In genomic region chr13:47056126-47056525, GRCm38 (mm10) we compare ENCODE assay signal across 12 mouse cellular contexts. TPM values are rescaled to one million over a fixed set of nuclear protein-coding genes. Genes with fewer than 3 reads are reported as not detected.
DNase-seq lines count a peak whose midpoint lies in the region; ATAC-seq lines count a peak whose summit lies in the region.
"Had no signal": no experiment of that assay in that cellular context is flagged by ENCODE, and none has a peak within 500 bp of the region (broad histone marks: within the 10 kb centered on the region; RNA-seq: fewer than 3 reads in every experiment).

No protein-coding gene starts in this region.

- no peaks in the 10 kb centered on the region for H3K27me3 ChIP-seq in liver, embryonic 12.5 days (replicated peaks)
- H3K27me3 ChIP-seq: heart, embryonic 15.5 days; limb, embryonic 13.5 days had no signal

- 77% methylated on average over 11 of the region's 11 CpGs for whole genome bisulfite sequencing in liver, embryonic 12.5 days (ENCODE audit: insufficient replicate concordance)

- peaks cover 13% of the 10 kb centered on the region; the same call in 1 of the 2 replicates for H3K36me3 ChIP-seq in liver, embryonic 12.5 days

- no peaks in the 10 kb centered on the region for H3K4me1 ChIP-seq in liver, embryonic 12.5 days
- H3K4me1 ChIP-seq: limb, embryonic 13.5 days had no signal

- no peak overlapping the region for H3K27ac ChIP-seq in liver, embryonic 12.5 days
- H3K27ac ChIP-seq: heart, embryonic 15.5 days; limb, embryonic 13.5 days had no signal

- no peak overlapping the region for H3K4me3 ChIP-seq in liver, embryonic 12.5 days
- H3K4me3 ChIP-seq: heart, embryonic 15.5 days; limb, embryonic 13.5 days had no signal

- H3K9me3 ChIP-seq in liver, embryonic 12.5 days (replicated peaks), result no peaks in the 10 kb centered on the region
- H3K9me3 ChIP-seq: heart, embryonic 15.5 days; limb, embryonic 13.5 days had no signal

- H3K4me2 ChIP-seq in liver, embryonic 12.5 days, result no peak overlapping the region
- H3K4me2 ChIP-seq: heart, embryonic 15.5 days; limb, embryonic 13.5 days had no signal

- DNase-seq in B cell, adult 2 months, result peak; percentile 3
- DNase-seq in ZHBTc4 (ENCODE audit: low read depth, low spot score) (peak; percentile 21), liver (no peak)
- DNase-seq in layer of hippocampus, postnatal 25 days (ENCODE audit: extremely low spot score in 1 of 2, low spot score in 1 of 2), result peak; percentile 5 to 9
- DNase-seq in right cerebral cortex, postnatal 14 days, result peak; percentile 59
- DNase-seq in embryo, embryonic 11 days, result no peak
- no peak for DNase-seq in c-Kit-positive CD71-positive TER-119-positive erythroid progenitor cells, embryonic 14.5 days (ENCODE audit: low spot score)
- DNase-seq: kidney, adult 11 months had no signal

- H3K9ac ChIP-seq in liver, embryonic 12.5 days, result no peak overlapping the region
- H3K9ac ChIP-seq: heart, embryonic 15.5 days; limb, embryonic 13.5 days had no signal

- ATAC-seq in liver, embryonic 12.5 days, result no peak

RNA-seq across cellular contexts. Expression of gene Tpmt, which starts 11.6 kb away (rescaled TPM):
- 10 to 100 TPM in 1 of 2 experiments, 1 to 10 TPM in 1; 8.4 to 10.1 TPM for total RNA-seq in layer of hippocampus, postnatal 25 days (2021)
- 10.0 and 10.1 TPM in 2 replicates for polyA plus RNA-seq in liver, embryonic 12.5 days (2016; fragmentation: Nextera tagmentation; extraction: Ambion mirVana)

RNA-seq across cellular contexts. Expression of gene Kdm1b, which starts 12.8 kb away (rescaled TPM):
- 1 to 10 TPM; 7.8 to 8.2 TPM for total RNA-seq in layer of hippocampus, postnatal 25 days (2021)
- polyA plus RNA-seq in liver, embryonic 12.5 days (2016; fragmentation: Nextera tagmentation; extraction: Ambion mirVana), result 4.1 and 4.8 TPM in 2 replicates

RNA-seq across cellular contexts. Expression of gene Nhlrc1, which starts 41.5 kb away (rescaled TPM):
- 10 to 100 TPM; 17.4 to 20.6 TPM for total RNA-seq in layer of hippocampus, postnatal 25 days (2021)
- polyA plus RNA-seq in liver, embryonic 12.5 days (2016; fragmentation: Nextera tagmentation; extraction: Ambion mirVana), result 0.90 and 1.0 TPM in 2 replicates
- total RNA-seq: MEL had no signal

RNA-seq across cellular contexts. Expression of gene Dek, which starts 49.9 kb away (rescaled TPM):
- total RNA-seq in layer of hippocampus, postnatal 25 days (2021), result 10 to 100 TPM; 42.1 to 45.6 TPM
- 421 and 461 TPM in 2 replicates for polyA plus RNA-seq in liver, embryonic 12.5 days (2016; fragmentation: Nextera tagmentation; extraction: Ambion mirVana)

Comparison
In these comparisons a context has a peak if more than half of its experiments do, and no peak if none do; other contexts are left out.
1. DNase-seq: peak in B cell, adult 2 months (2 of 2), ZHBTc4 (single experiment), layer of hippocampus, postnatal 25 days (2 of 2) and right cerebral cortex, postnatal 14 days (single experiment); none in embryo, embryonic 11 days (single experiment), liver (single experiment) and c-Kit-positive CD71-positive TER-119-positive erythroid progenitor cells, embryonic 14.5 days (single experiment).